Mouse (Mus musculus) B cell, adult 2 months (primary cell): Measurements from ENCODE around the gene Slc31a1.

Source experiments
- DNase-seq, 2 experiments: peaks; one replicate each; pipeline ENCODE4 v3.0.0; 2022

Gene Slc31a1

DNA sequence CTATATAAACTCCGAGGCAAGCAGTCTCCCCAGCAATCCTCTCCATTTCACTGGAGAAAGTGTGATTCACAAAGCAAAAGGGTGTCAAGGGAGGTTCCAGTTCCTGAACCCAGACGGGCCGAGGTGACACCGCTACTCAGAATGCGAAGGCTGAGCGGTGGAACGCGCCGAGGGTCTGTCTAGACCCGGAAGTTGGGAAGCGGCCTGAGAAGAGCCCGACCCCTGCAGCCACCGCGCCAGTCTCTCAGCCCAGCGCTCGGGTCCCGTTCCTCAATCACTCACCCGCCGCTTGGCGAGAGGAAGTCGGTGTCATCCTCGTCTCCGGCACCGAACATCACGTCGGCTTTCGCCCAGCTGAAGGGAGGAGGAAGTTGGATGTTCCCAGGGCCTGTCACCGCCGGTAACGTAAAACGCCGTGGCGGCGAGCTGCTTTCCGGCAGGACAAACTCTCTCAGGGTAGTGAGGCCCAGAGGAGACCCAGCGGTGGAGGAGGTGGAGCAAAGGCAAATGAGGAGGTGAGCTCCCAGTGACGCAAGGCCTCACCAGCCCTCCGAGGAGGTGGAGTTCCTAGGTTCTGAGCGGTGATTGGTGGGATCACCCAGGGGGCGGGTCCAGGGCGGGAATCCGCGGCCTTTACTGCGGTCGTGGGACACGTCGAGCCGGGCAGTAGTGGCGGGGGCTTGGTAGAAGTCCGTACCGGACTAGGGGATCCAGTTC lies at the start of gene Slc31a1, which contains the start of gene Fkbp15:
Slc31a1 (plus strand) TSS at position 640 of the 717 bp plus-strand sequence.
Fkbp15 (minus strand) TSS at position 461 of the 717 bp plus-strand sequence.
- peak; percentile 92 to 95 for DNase-seq

DNA sequence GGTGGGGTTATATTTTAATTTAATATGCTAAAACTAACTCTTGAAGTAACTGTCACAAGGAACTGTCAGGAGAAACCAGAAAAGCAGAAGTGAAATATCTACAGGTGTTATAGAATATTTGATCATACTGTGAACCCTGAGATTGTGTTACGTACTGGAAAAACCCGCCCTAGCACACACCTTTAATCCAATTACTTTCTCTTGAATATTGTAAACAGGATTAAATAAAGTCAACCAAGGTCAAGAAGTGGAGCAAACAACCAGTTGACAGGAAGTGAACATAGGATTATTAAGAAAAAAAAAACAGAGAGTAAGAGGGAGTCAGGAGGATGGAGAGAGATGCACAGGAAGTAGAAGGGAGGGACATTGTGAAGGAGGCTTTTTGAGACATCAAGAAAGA lies 47.7 kb upstream of the Slc31a1 start:
- DNase-seq, result peak; percentile 20 to 31

DNA sequence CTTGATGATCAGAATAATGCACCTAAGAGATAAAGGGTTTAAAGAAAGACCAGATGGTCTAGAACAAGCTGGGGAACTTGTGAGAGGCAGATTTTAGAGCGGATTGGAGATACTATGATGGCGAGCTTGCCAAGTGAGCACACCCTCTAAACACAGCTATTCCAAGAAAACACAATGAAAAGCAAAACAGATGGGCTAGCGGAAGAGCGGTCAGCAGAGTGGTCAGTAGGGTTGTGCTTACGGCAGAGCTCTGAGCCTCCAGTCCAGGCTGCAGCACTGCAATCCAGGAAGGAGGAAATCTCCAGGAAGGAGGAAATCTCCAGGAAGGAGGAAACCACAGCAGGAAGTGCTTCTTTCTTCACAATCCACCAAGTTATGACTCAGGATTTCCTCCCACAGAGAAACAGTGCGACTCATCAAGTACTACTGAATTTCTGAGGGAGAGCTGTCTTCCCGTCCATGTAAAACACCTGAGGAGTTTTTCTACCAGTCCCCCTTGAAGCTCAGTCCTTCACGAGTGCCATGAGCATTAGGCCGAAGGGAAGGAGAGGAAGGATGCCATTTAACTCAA lies 46.8 kb upstream of the Slc31a1 start:
- no peak for DNase-seq

DNA sequence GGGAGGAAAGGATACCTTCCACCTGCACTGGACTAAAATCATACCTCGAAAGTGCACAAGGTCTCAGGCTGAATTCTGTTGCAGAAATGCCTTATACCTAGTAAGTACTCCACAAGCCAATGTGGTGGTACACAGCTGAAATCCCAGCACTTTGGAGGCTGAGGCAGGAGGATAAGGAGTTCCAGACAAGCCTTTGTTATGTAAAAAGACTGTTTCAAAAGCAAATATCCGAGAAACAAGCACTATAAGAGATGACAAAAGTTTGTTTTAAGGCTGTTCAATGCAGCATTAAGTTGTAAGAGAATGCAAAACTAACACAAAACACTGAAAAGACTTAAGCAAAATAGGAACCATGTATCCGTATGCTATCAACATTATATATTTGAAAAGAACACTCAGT lies 46.0 kb upstream of the Slc31a1 start:
- DNase-seq, result no peak

DNA sequence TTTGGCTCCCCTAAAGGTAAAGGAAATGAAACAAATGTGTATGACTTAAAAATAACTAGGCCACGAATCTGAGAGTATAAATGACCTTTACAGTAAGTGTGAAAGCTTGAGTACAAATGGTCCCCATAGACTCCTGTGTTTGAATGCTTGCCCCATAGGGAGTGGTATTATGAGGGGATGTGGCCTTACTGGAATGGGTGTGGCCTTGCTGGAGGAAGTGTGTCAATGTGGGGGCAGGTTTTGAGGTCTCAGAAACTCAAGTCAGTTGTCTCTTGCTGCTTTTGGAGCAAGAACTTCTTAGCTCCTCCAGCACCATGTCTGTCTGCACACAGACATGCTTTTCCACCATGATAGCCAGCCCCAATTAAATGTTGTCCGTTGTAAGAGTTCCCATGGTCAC lies 44.1 kb upstream of the Slc31a1 start:
- no peak for DNase-seq

DNA sequence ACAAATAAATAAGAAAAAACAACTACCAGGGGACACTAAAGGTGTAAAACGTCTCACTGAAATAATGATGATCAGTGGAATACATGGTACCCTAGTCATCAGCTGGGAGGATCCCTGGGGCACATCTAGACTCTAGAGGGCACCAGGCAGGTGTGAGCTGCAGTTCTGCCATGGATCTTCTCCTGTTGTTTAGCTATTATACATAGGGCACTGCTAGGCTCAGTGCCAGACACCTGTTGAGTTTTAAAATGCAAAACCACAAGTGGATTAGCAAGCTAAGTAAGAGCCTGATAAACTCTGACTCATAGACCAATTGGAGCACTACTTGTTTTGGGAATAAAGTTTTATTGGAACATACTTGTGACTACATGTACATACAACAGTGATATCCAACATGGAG lies 42.2 kb upstream of the Slc31a1 start:
- no peak for DNase-seq

DNA sequence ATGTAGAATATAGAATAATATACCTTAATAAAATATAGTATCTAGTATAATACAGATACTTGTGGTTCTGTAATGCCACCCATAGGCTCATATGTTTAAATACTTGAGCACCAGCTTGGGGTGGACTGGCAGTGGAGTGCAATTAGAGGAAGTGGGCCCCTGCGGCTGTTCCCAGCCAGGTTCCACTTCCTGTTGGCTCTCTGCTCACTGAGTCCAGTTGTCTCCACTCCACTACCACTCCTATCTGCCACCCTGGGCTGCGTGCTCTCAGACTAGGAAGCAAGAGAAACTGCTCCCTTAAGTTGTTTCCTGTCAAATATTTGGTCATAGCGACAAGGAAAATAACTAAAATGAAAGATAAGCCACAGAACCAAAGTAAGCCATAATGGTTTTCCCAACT lies 37.8 kb upstream of the Slc31a1 start:
- peak; percentile 41 to 43 for DNase-seq

DNA sequence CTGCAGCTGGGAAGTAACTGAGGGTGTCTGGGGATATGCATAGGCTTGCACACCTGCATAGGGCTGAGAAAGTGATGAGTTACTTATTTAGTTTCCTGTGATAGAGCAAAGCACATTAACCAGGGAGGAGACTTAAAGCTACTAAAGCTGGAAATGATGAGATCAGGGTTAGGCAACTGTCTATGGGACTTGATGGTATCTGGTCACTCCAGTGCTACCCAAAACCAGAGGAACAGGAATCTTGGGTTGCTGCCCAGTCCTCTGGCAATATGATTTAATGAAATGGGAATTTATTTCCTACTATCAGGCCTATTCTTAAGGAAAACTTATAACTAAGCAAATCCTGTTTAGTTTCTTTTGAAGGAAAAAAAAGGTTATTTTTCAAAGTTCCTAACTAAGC lies 34.4 kb upstream of the Slc31a1 start:
- no peak for DNase-seq

DNA sequence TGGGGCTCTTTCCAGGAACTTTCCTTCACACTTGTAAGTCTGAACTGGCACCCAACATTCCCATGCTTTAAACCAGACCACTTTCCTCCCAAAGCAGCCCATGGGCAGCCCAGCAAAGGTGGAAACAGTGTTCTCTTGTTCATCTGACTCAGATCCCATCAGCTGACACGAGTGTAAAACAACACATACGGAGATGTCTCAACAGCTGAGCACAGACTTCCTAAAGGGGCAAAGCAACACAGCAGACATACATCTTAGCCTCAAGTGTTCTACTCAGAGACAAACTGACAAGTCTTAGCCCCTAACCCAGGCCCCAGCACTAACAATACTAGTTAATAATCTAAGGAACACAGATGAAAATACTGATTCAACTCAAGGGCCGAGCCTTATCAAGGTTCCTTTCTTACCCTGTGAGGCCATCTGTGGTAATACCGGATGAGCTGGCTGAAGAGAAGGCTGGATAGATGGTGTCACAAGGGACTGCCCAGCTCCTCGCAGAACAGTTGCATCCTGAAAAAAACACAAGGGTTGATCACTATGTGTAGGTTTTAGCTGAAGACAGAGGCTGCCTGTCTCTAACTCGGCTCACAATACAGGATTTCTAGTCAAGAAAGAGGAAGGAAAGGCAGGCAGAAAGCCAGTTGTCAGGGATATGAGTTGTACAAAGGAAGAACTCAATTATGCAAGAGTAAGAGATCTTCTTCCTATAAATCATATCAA lies 31.4 kb upstream of the Slc31a1 start:
- DNase-seq, result no peak

DNA sequence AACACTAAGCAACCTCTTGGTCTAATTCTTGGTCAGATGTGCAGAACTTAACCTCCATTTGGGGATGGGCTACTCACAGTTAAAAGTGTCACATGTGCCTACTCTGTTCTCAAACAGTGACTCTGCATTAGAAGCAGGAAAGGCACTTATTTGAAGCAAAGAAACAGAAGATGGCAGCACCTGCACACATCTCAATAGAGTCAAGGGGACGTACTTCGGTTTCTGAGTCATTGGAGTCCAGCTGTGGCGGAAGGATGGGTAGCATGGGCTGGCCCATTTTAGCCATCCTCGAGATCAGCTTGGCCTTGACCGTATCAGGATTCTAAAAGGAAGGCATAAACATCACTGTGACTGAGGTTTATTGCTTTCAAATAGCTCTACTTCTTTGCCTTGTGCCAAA lies 28.6 kb upstream of the Slc31a1 start:
- no peak for DNase-seq

DNA sequence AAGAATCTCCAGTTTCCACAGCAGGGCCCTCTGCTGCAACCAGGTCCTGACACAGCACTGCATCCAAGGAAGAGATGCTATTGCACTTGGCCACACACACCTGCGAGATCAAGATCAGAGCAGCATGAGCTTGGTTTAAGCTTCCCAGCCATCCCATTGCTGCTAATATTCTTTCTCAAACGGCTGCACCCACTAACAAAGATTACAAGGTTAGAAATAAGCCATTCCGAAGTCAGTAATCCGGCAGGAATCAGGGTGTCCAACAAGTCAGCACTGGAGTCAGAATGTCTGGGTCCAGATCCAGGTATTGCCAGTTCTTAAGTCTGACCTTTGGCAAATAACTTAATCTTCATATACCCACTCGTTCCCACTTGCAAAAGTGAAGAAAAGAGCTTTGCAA lies 22.0 kb upstream of the Slc31a1 start:
- no peak for DNase-seq

DNA sequence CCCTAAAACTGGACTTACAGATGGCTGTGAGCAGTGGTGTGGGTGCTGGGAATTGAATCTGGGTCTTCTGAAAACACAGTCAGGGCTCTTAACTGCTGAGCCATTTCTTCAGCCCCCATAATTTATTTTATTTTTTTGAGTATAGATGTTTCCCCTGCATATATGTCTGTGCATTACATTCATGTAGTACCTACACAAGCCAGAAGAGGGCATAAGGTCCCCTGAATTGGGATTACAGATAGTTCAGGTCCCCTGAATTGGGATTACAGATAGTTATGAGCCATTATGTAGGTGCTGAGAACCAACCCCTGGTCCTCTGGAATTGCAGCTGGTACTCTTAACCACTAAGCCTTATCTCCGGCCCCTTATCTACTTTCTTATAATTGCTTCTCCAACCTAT lies 16.5 kb upstream of the Slc31a1 start:
- peak; percentile 47 to 50 for DNase-seq

DNA sequence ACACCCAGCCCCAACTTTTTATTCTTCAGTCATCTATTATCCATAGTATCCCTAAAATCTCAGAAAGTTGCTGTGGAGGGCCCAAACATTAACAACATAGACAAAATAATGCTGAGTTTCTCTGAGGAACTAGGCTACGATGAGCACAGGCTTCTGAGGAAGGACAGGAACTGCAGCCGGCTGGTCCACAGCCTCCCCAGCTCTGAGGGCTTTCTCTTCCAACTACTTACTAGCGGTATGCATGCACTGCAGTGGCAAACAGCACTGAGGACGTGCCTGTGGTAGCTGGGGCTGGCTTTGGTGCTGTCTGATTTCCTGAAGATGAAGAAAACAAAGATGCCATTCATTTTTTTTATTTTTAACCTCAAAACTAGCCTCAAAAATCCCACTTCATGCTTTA lies 14.7 kb upstream of the Slc31a1 start:
- DNase-seq, result peak; percentile 36 to 37

DNA sequence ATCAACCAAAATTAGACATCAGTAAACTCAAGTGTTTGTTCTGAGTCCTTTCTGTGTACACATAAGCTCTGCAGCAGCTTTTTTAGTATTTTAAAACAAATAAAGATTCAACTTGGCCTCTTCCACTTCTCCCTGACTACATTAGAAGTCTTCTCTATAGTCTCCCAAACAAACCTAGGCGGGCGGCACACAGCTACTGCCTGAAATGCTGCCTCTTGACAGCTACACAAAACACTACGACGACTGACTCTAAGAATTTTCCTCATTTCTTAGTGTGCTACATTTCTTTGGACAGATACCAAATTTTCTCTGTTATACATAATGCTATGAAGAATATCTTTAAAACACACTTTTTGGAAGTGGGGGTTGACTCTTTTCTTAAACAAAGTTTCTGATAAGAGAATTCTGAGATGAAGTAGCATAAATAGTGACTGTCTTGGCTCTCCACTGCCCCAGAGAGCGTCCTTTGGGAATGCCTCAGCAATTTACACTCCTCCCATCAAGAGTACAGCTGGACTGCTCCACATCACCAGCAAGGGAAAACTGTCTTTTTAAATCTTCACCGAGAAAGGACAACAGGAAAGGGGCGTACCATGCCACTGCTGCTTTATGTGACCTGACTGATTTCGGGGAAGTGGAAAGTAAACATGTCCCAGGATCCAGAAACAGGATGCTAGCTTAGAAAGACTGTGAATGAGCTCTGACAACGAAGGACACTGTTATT lies 12.8 kb upstream of the Slc31a1 start:
- DNase-seq, result no peak

DNA sequence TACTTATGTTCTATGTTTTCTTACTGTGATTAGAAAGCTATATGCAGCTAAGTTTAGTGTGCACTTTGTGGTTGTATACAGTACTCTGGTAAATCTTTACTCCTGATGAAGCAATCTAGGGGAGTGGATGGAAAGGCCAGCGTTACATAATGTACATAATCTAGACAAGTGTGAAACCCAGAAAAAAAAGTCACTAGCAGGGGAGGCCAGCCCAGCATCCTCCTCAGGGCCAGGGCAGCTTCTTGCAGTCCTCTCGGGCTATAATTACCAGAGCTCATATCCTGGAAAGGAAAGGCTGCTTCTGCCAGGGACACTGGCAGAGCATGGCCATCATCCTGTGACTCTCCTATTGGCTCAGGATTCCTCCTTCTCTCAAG lies 12.2 kb upstream of the Slc31a1 start:
- DNase-seq, result no peak

DNA sequence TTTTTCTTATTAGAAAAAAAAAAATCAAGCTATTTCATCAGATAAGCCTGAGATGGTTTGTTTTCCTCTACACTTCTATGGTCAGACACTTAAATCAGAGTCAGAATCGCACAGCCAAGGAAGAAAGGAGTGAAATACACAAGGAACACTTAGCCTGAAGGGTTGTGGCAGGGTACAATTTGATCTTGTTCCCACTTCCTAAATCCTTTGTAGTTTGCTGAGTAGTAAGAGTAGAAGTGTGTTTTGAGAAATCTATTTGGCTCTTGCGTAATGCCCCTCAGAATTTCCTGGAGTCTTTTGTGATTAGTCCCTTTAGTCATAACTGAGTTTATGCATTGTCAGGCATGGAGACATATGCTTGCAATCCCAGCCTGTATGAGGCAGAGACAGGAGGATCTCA lies 11.2 kb upstream of the Slc31a1 start:
- DNase-seq, result no peak

DNA sequence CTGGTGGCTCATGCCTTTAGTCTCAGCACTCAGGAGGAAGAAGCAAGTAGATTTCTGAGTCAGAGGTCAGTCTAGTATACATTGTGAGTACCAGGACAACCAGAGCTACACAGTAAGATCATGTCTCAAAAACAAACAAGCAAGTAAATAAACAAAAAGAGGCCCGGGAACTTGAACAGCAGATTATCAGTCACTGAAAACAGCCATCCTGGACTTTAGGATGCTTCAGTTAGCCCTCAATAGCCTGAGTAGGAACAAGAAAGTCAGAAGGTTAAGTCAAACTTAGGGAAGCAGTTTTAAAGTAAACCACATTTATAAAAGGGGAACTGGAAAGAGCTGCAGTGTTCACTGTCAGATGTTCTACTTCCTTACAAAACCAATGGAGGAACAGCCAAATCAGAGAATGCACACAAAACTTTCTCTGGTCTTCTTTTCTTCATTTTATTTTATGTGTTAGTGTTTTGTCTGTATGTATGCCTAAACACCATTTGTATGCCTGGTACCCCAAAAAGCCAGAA lies 2.8 kb upstream of the Slc31a1 start:
- peak; percentile 16 to 18 for DNase-seq

DNA sequence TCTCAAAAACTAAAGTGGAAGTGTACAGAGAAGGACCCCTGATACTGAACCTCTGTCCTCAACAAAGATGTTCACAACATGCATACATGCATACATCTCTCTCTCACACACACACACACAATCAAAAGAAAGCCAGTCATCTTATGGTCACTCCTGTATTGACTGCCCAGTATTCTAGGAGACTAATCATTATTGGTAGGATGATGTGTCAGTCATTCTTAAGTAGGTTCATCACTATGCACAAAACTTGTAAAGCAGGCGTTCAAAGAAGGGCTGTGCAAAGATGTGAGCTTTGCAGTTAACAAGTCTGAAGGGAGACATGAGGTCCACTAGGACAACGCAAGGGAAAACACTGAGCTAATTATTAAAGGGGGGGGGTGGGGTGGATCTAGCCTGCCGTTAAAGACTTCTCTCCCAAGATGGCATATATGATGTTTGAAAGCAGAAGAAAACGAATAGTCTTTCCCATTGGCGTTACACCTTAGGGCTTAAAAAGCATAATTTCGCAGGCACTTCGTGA lies 1.2 kb upstream of the Slc31a1 start:
- DNase-seq, result no peak

DNA sequence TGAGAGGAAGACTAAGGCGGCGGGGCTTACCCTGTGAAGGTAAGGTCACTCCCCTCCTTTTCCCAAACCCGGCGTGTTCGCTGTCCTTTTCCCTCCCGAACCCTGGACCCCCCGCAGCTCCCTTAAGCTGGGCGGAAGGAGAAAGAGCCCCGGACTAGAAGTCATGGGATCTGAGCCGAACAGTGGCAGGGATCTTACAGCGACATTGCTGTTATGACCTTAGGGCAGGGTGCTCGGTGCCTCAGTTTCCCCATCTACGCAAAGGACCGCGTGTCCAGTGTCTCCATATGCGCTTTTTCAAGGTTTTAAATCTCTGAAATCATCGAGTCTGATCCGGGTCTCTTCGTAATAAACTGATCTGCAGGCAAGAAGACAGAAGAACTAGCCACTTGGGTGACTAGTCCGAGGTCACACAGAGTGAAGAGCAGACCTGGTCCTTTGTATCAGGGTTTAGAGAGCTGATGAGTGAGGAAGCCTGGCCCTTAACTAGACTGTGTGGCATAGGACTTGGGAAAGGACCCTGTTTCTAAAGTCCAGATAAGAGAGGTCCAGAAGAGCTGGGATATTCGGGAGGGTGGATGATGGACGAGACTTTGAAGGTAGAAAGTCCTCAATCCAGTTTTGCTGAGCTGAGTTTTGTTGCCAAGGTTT lies 403 bp downstream of the Slc31a1 start:
- DNase-seq, result peak in 1 of 2 experiments; percentile 29

DNA sequence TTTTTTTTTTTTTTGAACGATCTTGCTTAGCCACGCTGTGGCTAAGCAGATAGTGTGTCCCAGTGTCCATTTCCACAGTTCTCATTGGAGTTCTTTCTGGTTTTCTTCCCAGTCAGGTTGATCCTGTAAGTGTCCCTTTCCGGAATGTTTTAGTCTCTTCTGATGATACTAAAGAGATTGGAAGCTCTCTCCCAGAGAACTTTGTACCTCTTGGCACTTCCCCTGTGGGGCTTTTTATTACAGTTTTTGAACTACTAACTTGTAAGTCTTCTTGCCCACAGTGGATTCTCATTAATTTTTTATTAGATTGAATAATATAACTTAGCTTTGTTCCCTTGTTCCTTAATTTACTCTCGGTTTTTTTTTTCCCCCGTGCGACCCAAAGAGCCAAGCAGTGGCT lies 1.0 kb downstream of the Slc31a1 start:
- no peak for DNase-seq

DNA sequence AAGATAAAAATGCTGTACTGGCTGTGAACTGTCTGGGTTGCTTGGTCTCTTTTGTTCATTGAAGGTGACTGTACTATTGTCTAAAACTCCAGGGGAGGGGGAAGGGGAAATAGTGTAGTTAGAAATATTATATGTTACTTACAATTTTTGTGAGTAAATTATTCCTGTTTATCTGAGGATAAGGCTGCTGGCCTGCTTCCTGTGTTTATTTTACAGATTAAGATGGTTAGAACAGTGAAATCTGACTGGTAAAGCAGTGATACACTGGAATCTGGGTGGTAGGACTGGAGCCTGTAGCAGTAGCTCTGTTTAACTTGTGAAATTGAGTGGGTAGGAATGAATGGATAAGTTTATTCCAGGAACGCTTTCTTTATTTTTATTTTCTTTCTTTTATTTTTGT lies 1.5 kb downstream of the Slc31a1 start:
- no peak for DNase-seq

DNA sequence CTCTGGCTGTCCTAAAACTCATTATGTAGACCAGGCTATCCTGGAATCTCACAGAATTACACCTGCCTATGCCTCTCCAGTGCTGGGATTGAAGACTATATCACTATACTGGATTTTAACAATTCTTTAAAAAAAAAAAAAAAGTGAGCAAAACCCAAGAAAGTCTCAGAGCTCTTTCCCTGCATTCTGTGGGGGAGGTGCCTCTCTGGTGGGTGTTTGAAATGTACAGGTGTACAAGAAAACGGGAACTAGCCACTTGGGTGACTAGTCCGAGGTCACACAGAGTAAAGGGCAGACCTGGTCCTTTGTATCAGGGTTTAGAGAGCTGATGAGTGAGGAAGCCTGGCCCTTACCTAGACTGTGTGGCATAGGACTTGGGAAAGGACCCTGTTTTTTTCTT lies 1.9 kb downstream of the Slc31a1 start:
- DNase-seq, result peak; percentile 28 to 46

DNA sequence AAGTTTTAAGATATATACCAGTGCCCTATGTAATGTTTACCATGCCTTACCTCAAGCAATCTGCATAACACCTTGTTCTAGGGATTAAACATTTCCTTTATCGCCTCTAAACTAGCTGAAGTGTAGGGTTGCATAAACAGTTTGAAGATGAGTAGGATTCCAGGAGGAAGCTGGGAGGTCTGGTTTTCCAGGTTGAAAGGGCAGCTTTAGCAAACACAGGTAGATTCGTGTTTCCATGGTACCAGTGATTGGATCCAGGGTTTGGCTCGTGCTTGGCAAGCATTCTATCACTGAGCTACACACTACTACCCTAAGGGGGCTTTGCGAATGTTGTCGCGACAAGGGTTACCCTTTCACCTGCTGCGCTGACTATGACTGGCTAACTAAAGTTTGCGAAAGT lies 3.8 kb downstream of the Slc31a1 start:
- DNase-seq, result no peak
